Mouse (Mus musculus) spleen, adult 12 weeks (tissue): ENCODE measurements around the gene Faap24.

Experiments used
- DNase-seq: peaks from one replicate; pipeline ENCODE4 v3.0.0; 2022; ENCODE audit warnings: low spot score

Faap24 gene

DNA sequence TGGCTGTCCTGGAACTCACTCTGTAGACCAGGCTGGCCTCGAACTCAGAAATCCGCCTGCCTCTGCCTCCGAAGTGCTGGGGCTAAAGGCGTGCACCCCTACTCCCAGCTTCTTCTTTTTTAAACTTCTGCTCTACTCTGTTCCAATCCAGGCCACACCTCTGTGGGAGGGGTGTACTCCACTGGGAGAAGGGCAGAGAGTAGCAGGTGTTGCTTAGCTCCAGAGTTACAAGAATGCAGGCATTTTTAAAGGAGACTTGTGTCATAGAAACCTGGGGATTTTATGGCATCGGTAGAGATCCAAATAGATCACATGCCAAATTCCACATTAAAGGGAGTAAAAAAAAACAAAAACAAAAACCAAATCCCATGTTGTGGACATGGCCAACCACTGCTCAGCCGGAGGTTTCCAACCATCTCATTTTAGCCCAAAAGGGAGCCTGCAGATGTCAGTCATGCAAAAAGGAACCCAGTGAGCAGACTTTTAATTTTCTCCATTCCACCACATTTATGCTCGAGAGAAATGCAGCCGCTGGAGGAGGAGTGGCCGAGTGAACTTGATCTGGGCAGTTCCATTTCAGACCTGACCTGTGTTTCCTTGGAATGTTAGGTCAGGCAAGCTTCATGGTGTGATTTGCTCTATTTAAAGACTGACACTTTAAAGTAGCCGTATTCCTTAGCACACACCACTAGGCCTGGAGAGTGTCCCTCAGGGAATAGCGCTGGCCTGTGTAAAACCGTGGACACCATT is 31.3 kb downstream of the Faap24 start:
- DNase-seq = no peak

DNA sequence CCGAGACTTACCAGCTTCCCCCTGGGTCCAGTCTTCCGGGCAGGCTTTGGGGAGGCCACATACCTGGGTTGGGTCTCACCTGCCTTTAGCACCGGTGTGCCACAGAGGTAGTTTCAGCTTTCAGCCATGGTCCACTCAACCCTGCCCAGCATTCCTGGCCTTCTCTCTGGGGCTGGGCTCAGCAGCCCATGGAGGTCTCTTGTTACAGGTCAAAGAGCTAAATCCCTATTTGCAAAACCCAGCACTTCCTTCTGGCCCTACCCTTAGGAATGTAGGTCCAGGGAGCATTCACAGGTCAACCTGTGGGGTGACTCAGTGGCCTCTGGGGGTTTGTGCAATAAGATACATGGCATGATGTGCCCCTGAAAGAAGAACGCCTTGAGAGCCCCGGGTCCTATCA is 33.8 kb downstream of the Faap24 start:
- no peak for DNase-seq

DNA sequence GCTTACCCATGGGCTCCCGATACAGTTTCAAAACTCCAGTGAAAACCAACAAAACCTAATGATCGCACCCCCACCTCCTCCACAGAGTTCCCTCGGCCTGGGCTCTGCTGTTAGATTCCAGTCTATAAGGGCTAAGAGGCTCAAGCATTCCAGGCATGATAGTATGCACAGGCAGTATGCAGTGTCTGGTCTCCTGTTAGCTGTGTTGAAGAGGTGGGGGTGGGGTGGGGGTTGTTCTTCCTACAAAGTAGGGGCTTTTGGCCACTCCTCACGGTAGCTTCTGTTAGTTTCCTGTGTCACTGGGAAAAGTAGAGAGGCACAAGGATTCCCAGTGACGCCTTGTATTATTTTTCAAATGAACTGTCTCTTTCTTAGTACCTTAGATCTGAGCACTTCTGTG is 34.4 kb downstream of the Faap24 start:
- DNase-seq = no peak

DNA sequence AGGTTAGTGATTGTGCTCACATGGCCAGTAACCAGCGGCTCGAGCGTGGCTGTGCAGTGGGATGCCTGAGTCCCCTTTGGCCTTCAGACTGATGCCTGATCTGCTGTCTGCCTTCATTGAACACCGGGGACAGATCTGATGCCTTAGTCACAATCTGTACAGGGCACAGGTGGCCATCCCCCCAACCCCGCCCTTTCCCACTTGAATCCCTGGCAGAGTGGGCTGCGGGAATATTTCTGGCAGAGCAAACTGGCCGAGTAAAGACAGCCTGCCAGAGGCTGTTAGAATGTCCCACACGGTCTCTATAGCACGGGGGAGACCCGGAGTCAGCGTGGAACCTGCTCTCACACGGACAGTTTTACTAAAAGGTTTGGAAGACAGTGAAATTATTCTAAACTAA is 39.0 kb downstream of the Faap24 start:
- DNase-seq = no peak

DNA sequence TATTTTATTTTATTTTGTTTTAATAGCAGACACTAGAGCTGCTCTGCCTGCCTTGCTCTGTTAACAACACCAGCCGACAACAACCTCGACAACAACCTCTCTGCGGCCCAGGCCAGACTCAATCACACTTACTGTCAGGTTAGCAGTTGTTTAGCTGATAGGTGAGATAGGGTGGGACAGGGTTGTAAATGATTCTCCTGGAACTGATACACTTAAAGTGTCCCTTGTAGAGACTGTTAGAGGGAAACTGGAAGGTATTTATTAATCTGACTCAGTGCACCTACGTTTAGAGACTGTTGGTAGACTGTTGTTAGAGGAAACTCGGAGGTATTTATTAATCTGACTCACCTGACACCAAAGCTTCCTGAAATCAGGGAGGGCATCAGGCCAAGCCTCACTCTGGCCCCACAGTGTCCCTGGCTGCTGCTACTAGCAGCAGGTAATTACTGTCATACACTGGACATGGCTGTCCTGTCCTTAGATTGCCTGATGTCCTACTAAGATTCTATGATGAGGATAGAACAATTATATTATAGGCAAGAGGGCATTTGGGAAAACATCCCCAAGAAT is 41.2 kb downstream of the Faap24 start:
- DNase-seq = no peak

DNA sequence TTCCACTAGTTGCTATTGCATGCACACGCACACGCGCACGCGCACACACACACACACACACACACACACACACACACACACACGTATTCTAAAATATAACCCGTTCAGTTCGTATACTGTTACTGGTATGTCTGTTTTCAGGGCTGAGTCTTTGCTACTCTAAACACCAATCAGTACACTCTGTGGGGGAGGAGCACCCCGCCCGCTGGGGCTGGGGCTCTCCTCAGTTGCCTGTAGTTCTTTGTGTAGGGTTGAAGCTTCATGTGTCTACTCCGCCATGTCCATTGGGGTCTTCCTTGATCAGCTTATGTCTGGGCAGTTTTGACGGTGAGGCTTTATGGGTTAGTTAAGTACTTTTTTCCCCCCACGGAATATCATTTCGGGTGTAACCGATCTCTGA is 43.3 kb downstream of the Faap24 start:
- DNase-seq = no peak

DNA sequence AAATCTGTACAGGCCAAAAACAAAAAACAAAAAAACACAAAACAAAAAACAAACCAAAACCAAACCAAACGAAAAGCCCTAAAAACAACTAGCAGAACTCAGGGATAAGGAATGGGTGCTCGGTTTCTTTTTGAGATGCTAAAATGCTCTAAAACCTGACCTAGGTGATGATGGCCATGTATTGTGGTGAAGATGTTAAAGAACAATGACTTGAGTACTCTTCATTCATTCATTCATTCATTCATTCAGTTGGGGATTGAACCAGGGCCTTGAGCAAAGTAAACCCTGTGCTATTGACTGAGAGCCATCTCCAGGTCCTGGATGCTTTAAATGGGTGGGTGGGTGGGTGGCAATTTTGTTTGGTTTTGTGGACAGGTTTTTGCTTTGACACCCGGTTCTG is 45.5 kb downstream of the Faap24 start:
- DNase-seq = no peak

DNA sequence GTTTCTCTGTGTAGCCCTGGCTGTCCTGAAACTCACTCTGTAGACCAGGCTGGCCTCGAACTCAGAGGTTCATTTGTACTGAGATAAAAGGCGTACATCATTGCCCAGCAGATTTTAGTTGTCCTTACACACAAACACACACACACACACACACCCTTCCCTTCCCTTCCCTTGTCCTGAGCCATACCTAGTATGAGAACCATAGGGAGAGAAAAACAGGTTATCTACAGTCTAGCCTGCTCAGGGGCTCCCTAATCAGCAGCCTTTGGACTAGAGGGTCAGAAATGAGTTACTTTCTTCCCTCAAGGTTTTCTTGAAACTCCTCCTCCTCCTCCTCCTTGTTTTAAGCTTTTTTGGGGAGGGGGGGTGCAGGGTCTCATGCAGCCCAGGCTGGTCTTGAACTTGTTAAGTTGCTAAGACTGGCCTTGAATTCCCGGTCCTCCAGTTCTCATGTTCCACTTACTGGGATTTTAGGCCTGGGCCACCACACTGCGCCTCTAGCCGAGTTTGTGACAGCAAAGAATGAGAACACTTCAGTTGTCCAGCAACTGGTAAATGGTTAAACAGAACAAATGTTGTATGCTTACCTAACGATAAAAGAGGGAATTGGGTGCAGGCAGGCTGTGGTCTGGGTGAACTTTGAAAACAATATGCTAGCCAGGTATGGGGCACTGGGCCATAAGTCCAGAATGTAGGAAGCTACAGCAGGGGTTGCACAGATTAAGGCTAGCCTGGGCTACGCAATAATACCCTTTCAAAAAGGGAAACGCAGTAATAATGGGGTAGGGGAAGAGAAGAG is 46.6 kb downstream of the Faap24 start:
- no peak for DNase-seq

DNA sequence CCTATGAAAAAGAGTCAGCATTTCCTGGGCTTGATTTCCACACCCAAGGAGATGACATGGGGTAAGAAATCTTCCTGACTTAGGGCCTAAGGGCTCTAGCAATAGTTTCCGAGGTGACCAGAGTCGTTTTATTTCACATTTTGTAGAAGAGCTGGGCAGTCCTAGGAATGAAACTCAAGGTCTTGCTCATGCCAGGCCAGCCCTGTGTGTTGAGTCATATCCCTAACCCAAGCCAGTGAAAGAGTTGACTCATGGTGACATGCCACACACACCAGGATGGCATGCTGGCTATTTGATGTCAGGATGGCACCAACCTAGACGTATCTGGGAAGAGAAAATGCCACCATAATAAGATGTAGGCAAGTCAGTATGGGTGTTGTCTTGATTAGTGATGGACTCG is 47.6 kb downstream of the Faap24 start:
- no peak for DNase-seq

DNA sequence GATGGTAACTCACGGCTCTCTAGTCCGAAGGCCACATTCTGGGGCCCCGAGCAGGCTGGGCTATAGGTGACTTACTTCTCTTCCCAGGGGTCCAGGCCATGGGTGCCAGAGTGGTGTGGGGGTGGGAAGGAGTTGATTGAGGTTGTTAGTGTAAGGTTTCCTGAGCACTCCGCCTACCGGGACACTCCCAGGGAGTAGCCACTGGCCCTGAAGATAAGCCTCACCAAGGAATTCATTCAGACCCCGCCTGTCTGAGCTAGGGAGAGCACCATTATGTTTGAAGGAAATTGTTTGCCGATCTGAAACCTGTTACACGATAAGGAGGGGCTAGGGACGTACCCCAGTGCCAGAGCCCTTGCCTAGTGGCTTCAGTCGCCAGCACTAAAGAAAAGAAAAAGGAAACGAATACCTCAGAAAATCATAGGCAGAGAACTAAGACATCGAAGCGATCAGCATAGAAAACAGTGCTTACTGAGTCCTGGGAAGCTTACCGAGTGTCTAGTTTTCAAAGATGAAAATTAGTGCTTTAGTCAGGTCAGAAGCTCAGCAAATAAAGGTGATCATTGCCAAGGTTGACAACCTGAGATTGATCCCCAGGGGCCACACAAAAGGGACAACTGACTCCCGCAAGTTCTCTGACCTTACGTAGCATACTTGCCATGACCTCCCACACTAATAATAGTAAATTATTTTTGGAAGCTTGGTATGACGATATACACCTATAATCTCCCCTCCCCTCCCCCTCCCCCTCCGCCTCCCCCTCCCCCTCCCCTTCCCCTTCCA is 48.5 kb downstream of the Faap24 start:
- no peak for DNase-seq

DNA sequence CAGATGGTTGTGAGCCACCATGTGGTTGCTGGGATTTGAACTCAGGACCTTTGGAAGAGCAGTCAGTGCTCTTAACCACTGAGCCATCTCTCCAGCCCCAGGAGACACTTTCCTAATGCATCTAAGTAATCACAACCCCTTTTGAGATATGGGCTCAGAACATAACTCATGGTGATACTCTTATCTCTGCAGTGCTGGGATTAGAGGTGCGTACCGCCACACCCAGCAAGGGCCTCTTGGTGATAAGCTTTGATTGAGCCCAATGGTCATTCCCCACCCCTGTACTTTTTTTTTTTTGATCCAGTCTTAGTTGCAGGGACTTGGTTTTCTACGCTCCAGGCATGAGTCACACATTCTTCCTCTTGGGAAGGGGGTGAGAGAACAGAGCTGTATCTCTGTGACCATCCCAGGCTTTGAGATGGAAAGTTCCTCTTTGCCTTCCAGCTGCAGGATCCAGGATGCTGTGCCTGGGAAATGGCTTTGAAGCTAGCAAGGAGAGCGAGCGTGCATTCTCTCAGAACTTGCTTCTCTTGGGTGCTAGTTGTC is 51.8 kb downstream of the Faap24 start:
- no peak for DNase-seq

DNA sequence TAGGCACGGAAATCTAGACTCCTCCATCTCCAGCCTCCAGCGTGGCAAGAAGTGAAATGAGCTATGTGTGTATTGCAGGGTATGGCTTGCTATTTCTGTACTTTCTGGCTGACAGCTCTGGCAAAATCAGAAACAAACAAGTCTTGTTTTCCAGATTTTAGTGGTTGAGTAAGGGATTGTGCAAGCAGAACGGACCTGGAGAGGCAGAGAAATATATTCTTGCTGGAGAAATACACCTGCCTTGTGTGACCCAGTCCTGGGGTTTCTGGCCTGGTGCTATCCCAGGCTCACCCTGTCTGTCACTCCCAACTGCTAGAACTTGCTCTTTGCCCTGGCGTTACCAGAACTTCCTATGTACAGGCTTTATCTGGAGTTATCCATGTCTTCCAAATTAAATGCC is 54.1 kb downstream of the Faap24 start:
- no peak for DNase-seq
